Mouse (Mus musculus) kidney, postnatal 14 days (tissue): ENCODE measurements at regions not wholly inside any gene's neighbourhood (a gene's known extent, or its start where the extent isn't known, plus 50 kb on each side); places are given as distances from the start of the nearest gene placed in this dataset.

Experiments
- DNase-seq: peaks from one replicate; pipeline ENCODE4 v3.0.0; 2022; ENCODE audit warnings: mixed read lengths

DNA sequence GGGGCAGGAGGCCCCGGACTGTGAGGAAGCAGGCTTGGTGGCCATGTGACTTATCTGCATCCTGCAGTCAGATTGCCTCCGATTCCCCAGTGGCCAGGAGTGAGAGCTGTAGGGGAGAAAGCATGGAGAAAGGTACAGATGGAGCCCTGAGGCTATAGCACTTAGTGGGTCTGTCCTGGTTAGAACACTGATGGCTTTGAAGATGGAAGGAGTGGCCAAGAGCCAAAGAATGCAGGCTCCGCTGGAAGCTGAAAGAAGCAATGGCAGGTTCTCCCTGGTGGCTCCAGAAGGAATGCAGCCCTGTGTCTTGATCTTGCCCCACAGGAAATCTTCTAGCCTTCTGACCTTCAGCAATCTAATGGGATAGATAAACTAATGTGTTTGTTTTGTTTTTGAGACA, 926.3 kb downstream of the 4930447A16Rik start:
- no peak for DNase-seq

DNA sequence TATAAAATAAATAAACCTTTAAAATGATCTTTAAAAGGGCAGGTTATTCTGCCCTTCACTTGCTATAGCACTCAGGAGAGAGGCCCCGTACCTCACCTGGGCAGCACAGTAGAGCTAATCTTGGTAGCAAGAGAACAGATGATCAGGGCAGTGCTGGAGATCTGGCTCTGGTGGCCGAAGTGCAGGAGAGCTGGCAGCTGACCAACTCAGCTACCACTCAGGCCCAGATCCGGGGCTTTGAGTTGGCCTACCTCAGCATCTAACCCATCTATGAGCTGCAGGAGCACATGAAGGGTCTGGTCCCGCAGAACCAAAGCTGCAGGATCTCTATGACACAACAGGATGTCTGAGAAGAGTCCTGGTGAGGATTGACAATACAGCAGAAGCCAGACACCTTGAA, 928.0 kb downstream of the 4930447A16Rik start:
- peak; percentile 23 for DNase-seq

DNA sequence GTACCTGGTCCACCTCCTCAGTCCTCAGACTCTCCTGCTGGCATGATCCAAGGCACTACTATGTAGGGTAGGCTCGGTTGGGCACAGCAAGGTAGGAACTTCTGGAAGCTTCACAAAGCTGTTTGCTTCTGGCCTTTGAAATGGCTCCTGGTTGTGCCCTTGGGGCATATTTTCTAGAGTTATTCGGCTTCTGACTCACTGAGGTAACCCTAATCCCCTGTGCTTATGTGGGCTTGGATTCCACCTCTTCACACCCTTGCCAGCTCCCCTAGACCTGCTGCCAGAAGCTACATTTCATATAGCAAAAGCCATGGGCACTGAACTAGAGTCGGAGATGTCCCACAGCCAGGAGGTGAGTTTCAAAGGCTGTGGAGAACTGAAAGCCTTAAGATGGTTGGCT, 933.7 kb downstream of the 4930447A16Rik start:
- DNase-seq = no peak

DNA sequence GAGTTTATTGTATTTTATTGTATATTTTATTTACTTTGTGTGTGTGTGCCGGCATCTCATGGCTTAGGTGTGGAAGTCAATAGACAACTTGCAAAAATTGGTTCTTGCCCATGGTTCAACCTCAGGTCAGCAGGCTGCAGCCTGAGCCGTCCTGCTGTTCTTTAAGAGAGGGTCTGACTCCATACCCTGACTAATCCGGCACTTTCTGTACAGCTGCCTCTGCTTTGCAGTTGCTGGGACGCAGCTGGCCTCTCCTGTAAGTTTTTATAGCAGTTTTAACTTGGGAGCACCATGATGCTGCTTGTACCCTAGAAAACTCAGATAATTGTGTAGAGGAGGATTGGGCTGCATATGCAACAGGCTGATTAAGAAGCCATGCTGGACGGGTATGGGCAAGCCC, 938.2 kb downstream of the 4930447A16Rik start:
- no peak for DNase-seq

DNA sequence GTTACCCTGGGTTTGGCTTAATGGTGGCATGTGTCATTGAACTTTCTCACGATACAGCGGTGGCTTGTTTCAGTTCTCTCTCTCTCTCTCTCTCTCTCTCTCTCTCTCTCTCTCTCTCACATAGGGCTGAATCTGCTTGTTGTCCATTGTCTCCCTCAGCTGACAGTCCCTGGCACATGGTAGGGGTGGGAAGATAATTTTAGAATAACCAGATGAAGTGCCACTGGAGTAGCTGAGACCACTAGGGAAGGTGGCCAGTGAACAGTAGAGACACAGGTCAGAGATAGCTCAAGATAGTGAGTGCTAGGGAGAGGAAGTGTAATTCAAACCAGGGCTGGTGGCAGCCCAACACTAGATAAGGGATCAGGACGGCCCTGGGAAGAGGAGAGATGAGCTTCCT, 938.7 kb downstream of the 4930447A16Rik start:
- DNase-seq = no peak

DNA sequence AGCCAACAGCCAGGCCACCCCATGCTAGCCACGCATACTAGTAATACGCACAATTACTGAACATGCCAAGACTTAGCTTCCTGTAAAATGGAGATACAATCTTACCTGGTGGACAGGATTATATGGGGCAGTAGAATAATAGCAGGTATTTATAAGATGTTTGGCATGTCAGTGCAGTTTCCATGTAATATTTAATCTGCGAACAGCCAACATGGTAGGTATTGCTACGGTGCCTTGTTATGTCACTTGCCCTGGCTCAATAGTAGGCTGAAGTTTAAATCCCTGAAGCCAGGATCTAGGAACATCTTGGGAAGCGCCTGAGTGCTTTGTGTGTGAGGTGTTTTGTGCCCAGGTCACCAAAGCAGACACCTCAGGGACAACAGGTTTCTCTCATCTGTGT, 942.3 kb downstream of the 4930447A16Rik start:
- no peak for DNase-seq

DNA sequence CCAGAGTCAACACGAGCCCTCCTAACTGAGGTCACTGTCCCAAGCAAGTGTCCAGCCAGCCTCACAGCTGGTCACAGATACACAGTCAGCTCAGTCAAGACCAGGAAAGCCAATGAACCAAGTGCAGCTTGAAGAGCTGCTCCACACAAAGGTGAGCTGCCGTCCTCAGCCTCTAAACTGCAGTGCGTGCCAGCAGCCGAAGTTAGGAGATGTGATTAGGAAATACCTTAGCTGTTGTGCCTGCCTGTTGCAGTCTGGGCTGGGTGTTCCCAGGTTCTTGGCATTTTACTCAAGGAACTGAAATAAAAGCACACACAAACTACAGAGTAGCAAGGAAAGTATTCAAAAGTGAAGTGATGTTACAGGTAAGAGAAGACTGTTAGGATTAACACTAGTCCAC, 942.9 kb downstream of the 4930447A16Rik start:
- no peak for DNase-seq

DNA sequence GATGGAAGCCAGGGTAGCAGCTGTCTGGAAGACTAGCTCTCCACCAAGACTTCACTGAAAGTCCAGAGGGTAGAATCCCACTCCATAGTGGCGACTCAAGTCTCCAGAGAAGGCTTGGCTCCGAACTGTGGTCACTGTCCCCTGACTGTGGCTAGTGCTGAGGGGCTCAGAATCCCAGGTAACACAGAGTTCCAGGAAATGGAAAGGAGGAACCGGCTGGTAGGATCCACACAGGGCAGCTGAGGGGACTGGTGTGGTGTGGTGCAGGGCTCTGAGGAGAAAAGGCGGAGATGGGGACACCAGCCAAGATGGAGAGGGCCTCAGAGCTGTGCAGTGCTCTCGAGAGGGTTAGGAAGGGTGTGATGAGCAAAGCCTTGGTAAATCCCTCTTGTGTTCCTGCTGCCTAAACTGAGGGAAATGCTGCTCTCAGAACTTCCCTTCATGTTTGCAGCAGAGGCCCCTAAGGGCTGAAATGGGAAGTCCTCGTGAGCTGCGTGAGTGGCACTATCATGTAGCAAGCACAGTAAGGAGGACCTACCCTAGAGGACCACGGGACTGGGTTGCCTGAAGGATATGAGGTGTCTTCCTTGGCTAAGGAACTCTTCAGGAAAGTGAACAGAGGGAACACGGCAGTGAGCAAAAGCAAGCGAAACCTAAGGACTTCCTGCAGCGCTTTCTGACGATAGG, 946.2 kb downstream of the 4930447A16Rik start:
- no peak for DNase-seq

DNA sequence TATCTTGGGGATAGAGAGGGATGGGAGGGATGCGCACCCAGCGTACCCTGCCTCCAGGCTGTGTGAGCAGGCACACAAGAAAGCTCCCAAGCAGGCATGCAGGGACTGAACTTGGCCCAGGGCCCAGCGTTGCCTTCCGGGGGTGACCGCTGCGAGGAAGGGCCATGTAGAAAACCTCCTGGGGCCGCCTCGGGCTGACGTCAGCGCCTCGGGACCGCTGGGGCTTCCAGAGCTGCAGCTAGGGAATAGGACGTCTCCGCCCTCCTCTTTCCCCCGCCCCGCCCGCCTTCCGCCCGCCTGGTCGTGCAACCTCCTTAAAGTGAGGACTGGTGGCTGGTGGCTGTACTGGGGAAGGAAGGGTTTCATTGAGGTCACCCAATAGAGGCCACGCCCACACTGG, 948.4 kb downstream of the 4930447A16Rik start:
- peak; percentile 92 for DNase-seq

DNA sequence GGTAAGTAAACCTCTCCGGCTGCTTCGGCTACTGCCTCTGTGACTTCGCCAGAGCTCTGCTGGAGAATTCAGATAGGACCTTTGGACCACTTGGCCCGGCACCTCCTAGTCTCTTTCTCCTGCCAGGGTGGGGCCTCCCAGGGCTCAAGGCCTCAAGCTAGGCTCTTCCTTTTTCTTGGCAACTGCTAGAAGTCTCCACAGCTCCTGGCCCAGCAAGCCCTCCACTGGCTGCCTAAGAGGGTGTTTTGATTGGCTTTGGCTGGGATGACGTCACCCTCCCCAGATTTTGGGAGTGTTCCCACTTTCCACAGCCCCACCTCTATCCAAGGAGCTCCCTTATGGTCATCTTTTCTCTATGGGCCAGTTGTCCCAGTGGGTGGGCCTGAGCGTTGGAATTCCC, 949.4 kb downstream of the 4930447A16Rik start:
- peak; percentile 74 for DNase-seq

DNA sequence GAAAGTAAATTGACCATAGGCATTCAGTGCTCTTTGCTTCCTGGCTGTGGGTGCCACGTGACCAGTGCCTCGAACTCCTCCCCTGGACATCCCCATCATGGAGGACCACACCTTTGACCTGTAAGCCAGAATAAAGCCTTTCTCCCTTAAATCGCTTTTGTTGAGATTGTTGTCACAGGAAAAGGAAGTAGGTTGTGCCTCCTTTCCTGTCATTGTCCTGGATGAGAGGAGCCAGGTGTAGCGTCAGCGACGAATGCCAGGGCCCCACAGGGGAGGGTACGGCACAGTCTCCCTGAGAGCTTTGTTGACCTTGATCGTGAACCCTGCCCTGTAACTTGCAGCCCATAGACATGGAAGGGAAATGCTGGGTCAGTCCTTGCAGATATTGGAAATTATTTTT, 952.8 kb downstream of the 4930447A16Rik start:
- DNase-seq = peak; percentile 59

DNA sequence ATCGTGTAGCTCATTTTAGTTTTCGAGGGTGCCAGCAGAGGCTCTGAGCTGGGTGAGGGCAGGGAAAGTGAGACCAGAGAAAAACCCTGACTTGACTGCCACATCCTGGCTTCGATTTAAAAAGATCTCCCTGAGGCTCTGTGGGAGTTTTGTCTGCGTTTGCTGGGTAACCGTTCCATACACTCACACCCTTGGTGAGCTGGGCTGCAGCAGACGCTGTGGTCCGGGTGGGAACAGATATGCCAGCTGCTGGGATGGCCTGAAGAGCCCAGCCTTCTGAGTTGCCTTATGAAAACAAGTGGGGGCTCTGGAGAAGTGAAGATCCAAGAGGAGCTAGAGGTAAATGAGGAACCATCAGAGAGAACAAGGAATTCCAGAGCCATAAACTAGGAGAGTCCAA, 962.3 kb downstream of the 4930447A16Rik start:
- no peak for DNase-seq

DNA sequence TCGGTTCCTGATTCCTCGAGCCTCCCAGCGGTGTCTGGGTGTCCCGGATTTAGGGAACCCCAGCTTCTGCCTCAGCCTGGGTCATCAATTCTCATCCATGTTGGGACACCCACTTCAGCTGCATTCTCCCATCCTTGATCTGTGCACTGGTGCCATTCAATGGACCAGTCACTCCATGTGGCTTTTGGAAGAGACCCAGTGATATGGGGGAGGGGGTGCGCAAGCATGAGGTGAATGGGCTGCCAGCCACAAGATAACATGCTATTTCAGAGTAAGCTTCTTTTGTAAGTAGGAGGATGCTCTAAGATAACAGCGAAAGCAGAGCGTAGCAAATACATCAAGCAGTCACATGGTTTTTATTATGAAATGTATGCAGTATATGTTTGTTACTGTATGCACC, 963.1 kb downstream of the 4930447A16Rik start:
- no peak for DNase-seq

DNA sequence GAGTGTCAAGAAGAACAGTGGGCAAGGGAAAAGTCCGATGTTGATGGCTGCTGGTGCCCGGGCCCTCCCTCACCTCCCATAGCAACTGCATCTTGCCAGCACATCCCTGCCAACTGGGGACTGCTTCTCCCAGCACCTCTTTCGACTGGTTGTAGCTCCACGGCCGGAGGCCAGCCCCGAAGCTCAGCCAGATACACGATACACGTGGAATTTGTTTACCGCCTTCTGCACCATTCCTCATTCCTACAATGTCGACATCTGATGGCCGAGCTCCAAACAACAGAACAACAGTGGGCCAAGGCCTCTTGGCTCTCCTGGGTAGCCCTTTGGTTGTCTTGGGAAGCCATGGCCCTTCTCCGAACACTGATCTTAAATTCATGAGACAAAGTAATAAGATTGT, 965.1 kb downstream of the 4930447A16Rik start:
- no peak for DNase-seq

DNA sequence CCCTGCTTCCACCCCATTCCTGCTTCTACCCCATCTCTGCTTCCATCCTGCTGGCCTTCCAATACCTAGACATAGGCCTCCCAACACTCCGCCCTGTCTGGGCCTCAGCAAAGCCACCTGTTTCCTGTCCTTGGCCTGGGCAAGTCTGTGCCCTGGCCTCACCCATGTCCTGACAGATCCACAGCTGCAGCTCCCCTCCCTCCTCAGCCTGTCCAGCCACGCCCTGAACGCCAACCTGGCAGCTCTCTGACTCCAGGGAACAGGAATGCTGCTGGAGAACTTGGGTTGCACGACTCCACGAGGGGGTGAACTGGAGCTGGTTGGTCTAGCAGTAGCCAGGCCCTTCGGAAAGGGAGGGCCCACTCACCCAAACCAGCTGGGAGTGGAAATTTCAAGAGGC, 966.1 kb downstream of the 4930447A16Rik start:
- peak; percentile 74 for DNase-seq

DNA sequence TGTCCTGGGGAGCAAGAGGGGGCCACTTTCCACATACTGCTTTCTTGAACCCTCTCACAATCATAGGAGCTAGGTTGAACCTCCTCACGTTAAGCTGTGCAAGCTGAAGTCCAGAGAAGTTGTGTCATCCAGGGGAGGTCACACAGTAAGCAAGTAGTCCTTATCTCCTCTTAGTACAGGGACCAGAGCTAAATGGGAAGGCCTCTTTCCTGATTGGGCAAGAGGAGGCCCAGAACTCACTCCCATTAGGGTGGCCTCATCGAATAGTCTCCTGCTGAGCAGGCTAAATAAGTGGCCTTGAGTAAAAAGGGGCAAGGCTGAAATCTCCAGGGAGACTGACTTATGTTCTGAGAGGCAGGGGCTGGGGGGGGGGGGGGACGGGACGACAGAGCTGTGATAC, 966.5 kb downstream of the 4930447A16Rik start:
- DNase-seq = no peak

DNA sequence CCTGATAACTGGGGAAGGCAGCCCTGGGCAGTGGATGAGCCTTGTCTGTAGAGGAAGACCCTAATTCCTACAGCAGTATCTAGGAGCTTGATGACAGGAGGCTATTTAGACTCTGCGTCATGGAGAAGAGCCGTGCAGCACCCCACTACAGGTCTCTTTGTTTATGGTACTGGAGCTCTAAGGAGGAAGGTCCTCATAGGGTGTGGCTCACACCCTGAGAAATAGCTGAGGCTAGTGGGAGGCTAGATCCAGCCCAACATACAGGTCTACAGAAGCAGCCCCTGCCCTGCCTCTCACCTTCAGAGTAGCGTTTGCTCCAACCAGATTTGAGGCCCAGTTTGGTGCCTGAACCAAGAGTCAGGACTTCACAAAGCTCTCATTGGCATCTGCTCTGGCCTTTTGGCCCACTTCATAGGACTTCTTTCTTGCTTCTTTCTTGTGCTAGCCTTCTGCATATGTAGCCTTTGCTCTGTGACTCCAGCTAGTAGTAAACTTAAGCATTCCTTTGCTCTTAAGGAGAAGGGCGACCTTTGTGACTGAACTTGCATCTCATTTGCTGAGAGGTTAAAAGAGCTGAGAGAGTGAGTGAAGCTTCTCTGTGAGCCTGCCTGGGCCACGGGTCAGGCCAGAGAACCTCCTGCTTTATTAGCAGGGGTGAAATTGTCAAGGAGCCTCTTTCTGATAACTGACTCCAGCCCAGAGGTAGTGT, 967.2 kb downstream of the 4930447A16Rik start:
- DNase-seq = peak; percentile 31

DNA sequence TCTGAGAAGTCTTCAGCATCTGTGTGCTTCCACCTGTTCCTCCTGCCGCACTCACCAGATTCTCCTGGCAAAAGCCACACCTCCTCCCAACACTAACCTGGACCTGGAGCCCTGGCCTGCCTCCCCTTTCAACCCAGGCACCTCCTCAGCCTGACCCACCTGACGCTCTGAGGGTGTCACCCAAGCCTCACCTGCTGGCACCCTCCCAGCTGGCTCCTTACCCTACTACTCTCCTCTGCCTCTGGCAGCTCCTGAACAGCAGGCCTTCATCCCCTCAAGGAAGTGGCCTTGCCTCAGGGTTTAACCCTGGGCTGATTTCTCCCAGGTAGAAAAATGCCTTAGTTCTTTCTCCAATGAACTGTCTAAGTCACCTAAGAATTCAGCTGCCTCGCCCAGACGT, 973.5 kb downstream of the 4930447A16Rik start:
- DNase-seq = no peak

DNA sequence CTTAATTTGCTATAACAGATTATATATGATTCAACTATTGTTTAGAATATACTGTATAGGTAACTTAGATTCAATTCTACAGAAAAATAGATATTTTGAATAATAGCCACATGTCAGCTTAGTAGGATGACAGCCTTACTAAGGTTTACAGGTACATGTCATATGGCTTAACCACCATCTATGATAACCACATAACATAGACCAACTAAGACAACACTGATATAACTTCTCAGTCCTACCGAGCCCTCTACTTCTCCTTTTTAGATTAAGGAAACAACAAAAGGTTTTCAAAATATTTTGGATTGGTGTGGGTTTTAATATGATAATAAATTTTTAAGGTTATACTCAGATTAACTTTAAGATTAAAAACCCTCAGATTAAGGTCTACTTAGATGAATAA, 977.4 kb downstream of the 4930447A16Rik start:
- DNase-seq = no peak

DNA sequence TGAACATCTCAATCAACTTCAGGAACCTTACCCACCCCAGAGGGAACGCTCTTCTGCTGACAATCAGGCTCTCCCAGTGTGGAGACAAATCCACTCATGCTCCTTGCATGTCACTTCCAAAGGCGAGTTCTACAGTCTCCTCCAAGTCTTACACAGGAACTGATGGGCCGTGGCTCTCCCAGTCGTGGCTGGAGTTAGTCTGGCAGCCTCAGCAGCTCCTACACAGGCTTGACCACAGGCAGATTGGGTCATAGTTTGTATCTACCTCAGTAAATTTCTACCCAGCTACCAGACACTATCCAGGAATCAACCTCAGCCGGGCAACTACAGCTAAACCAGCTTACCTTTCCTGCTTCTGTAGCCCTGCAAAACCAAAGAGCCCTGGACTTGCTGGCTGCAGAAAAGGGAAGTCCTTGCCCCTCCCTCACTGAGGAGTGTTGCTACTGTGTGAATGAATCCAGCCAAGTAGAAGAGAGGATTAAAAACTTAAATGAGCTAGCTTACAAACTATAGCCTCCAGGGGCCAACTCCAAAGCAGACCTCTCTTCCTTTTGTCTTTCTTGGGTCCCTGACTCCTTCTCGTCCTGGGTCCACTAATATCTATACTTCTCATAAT, 978.5 kb downstream of the 4930447A16Rik start:
- DNase-seq = no peak

DNA sequence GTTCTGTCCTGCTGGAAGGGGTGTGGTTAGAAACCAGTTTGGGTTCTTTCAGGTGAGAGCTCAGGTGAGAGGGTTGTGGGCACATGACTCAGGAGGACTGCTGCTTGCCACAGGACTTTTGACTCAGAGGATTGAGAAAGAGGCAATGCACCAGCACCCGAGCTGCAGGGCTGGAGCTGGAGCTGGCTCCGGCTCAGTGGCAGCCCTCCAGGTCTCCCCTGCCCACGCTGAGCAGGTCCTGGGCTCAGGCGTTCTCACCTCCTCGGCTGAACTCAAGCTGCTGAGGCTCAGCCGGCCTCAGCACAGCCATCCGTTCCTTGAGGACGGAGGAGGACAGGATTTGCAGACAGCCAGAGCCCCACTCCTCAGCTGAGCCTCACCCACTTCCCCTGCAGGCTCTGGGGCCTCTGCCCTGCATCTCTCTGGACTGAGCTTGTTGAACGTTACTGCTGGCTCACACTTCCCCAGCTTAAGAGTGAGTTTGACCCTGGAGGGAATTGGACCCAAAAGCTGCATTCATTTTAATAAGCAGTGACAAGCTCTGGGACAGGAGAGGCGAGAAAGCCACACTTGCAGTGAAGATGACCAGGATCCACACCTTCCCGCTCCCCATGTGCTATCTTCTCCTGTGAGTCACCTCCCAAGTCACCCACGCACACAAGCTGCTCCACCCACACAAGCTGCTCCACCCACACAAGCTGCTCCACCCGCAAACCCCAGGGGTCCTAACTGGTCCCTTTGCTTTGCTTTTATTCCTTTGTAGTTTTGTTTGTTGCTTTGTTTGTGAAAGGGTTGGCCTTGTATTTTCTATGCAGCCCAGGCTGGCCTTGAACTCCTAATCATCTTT, 981.0 kb downstream of the 4930447A16Rik start:
- DNase-seq = no peak

DNA sequence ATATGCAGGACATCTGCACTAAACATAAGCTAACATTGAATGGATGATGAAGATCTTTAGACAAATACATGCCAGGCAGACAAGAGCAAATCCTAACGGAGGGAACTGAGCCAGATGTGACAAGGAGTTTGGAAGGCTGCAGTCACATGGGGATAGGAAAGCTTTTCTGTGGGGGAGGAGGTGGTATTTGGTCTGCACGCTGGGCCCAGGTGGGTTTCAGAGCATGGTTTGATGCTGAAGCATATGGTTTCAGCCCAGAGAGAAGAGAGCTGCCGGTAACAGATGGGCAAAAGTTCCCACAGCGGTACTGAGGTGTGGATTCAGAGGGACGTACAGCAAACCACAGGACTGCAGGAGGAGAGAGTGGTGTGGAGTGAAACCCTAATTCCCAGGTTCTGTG, 982.1 kb downstream of the 4930447A16Rik start:
- DNase-seq = no peak

DNA sequence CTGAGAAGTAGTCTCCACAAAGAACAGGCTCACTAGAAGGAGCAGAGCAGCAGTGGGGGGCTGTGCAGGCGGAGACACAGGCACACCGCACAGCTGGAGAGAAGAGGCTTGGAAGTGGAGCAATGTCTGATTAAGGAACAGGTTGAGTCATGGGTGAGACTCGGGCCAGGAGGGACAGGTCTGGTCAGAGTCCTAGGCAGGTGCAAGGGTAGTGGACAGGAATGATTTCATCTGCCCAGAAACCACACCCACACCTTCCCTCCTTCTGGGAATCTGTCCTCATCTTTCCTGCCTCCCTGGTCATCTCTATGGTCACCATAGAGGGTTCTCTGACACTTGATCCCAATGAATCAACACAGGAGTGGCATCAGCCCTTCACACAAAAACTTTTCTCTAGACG, 983.8 kb downstream of the 4930447A16Rik start:
- no peak for DNase-seq
